Mouse (Mus musculus) lung, adult 18-20 months (tissue): ENCODE measurements around the gene Tnfrsf12a.

Experiments used
- DNase-seq, 2 experiments: peaks; one replicate each; pipeline ENCODE4 v3.0.0; 2022; ENCODE audit warnings: mixed read lengths in 2 of 2

Tnfrsf12a gene

DNA sequence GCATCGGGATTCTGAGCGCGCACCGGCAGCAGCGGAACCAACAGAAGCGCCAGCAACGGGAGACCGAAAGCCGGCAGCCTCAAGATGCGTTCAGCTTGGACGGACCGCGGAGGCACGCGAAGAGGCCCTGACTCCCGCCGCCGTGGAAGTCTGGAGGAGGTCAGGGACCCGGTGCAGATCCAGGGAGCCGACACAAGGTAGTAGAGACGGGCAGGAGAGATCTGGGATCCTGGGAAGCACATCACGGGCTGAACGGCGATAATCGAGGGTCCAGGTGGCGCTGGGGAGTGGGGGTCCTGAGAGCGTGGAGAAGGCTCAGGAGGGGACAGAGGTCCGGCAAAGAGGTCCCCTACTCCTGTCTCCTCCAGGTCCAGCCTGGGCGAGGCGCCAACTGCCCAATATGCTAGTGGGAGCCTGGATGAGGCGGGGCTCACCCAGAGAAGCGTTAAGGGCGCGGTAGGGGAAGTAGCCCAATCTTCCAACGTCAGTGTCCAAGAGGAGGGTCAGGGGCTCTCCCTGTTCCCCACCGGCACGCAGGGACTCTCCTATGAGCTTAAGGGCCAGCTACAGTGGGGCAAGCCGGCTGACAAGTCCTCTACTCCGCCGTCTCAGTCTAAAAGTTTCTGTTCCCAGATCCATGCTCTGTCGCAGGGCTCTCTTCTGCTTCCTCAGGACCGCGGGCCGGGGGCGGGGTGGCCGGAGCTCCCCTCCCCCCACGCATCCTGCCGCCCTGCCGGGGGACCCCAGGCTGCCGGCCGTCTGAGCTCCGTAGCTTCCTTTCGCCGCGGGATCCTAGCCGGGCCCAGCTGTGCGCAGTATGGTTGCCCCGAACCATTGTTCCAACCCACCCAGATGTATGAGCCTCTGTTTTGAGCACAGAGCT is 32.4 kb downstream of the Tnfrsf12a start, which contains the start of gene Mmp25:
Gene Mmp25, minus strand, starts transcription at position 665 of the 883 bp plus-strand sequence.
- no peak for DNase-seq

- DNase-seq: no peak
Observed at GRCm38 (mm10) chr17:23631241-23631640, 46.0 kb downstream of the Tnfrsf12a start.

- DNase-seq: peak; percentile 64 to 75
Observed at GRCm38 (mm10) chr17:23630195-23631020, 46.9 kb downstream of the Tnfrsf12a start.

DNA sequence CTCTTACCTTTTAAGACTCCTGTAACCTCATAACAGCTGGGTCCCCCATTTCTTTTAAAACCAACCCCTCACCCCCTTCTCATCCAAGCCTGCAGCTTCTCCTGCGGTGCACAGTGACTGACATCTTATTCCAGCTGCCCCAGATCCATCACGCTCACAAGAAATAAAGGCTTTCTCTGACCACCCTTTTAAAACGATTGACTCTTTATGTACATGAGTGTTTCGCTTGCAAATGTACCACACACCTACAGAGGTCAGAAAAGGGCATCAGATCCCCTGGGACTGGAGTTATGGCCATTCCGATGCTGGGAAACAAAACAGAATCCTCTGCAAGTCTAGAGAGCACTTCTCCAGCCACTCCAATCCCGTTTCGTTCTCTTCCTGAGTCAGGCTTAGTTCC is 49.5 kb downstream of the Tnfrsf12a start:
- DNase-seq: no peak
